23 mouse cellular contexts compared by ENCODE assay signal in genomic region chr16:97960348-97960747, GRCm38 (mm10). TPM values are rescaled to one million over a fixed set of nuclear protein-coding genes. Genes with fewer than 3 reads are reported as not detected.
DNase-seq lines count a peak whose midpoint lies in the region; ATAC-seq and TF ChIP-seq lines count a peak whose summit lies in the region.
"Had no signal": no experiment of that assay in that cellular context is flagged by ENCODE, and none has a peak within 500 bp of the region (broad histone marks: within the 10 kb centered on the region; RNA-seq: fewer than 3 reads in every experiment).

No protein-coding gene starts in this region.

- no peaks in the 10 kb centered on the region for H3K27me3 ChIP-seq in kidney, embryonic 15.5 days
- no peaks in the 10 kb centered on the region for H3K27me3 ChIP-seq in liver, embryonic 11.5 days (replicated peaks; ENCODE audit: control insufficient read depth, insufficient read depth, low read length)
- H3K27me3 ChIP-seq in liver, postnatal 0 days (ENCODE audit: insufficient read depth, low read length) = no peaks in the 10 kb centered on the region
- H3K27me3 ChIP-seq: hindbrain, embryonic 15.5 days; limb, embryonic 12.5 days; megakaryocyte, embryonic 14.5 days had no signal

- TF ChIP-seq EP300 in liver, postnatal 0 days (IDR thresholded peaks at IDR 0.05; ENCODE audit: low read depth) = no peak

- peaks cover 12% of the 10 kb centered on the region for H3K4me1 ChIP-seq in kidney, embryonic 15.5 days
- H3K4me1 ChIP-seq in liver, embryonic 11.5 days (replicated peaks; ENCODE audit: control insufficient read depth, insufficient read depth, low read length) = peaks cover 23% of the 10 kb centered on the region
- H3K4me1 ChIP-seq in liver, postnatal 0 days (ENCODE audit: insufficient read depth) = peaks cover 32% of the 10 kb centered on the region

- H3K4me3 ChIP-seq in kidney, embryonic 15.5 days (replicated peaks) = no peak overlapping the region
- no peak overlapping the region for H3K4me3 ChIP-seq in liver, embryonic 11.5 days (ENCODE audit: low read depth, low read length)
- no peak overlapping the region for H3K4me3 ChIP-seq in liver, postnatal 0 days (ENCODE audit: low read depth, low read length)
- H3K4me3 ChIP-seq: heart, adult 2 months; hindbrain, embryonic 15.5 days; limb, embryonic 12.5 days had no signal

- no peak for DNase-seq in kidney, postnatal 14 days
- DNase-seq in MEL-GATA-1-ER (ENCODE audit: extremely low read depth, low read depth) = peak; percentile 26
- DNase-seq in liver, embryonic 11.5 days (ENCODE audit: low spot score) = no peak
- no peak for DNase-seq in liver, postnatal 0 days
- no peak for DNase-seq in thymus, postnatal 4 days
- DNase-seq: adrenal gland, postnatal 36 days; cerebellum, adult 11 months; forebrain, postnatal 0 days; gastrocnemius, postnatal 25 days; heart, adult 2 months; kidney, postnatal 36 days; layer of hippocampus, postnatal 36 days; lung, embryonic 14.5 days; midbrain, embryonic 14.5 days; right cerebral cortex, adult 18-20 months; spleen, adult 18-20 months; thymus, postnatal 14 days had no signal

- ATAC-seq in kidney, embryonic 15.5 days (replicated peaks; ENCODE audit: low FRiP score) = no peak
- no peak for ATAC-seq in liver, embryonic 11.5 days (replicated peaks; ENCODE audit: low FRiP score)
- no peak for ATAC-seq in liver, postnatal 0 days
- ATAC-seq in activated CD4-positive, CD25-positive, alpha-beta regulatory T cell, adult 4 months = no peak
- ATAC-seq: forebrain, postnatal 0 days had no signal

- H3K9me3 ChIP-seq in kidney, embryonic 15.5 days (replicated peaks) = no peaks in the 10 kb centered on the region
- no peaks in the 10 kb centered on the region for H3K9me3 ChIP-seq in liver, embryonic 11.5 days (ENCODE audit: control insufficient read depth, low read length)
- no peaks in the 10 kb centered on the region for H3K9me3 ChIP-seq in liver, postnatal 0 days (ENCODE audit: low read length)
- H3K9me3 ChIP-seq: forebrain, embryonic 10.5 days; hindbrain, embryonic 15.5 days; limb, embryonic 12.5 days; megakaryocyte, embryonic 14.5 days had no signal

- TF ChIP-seq CTCF in liver, postnatal 0 days (IDR thresholded peaks at IDR 0.05; ENCODE audit: low read depth) = no peak

- no peak overlapping the region for H3K9ac ChIP-seq in kidney, embryonic 15.5 days
- H3K9ac ChIP-seq in liver, embryonic 11.5 days (ENCODE audit: low read depth, low read length) = no peak overlapping the region
- H3K9ac ChIP-seq in liver, postnatal 0 days (replicated peaks) = no peak overlapping the region
- H3K9ac ChIP-seq: forebrain, postnatal 0 days; hindbrain, embryonic 15.5 days; limb, embryonic 12.5 days had no signal

- peaks cover 23% of the 10 kb centered on the region for H3K36me3 ChIP-seq in kidney, embryonic 15.5 days
- no peaks in the 10 kb centered on the region for H3K36me3 ChIP-seq in liver, embryonic 11.5 days (ENCODE audit: control insufficient read depth, insufficient read depth, low read length)
- H3K36me3 ChIP-seq in liver, postnatal 0 days (replicated peaks; ENCODE audit: insufficient read depth, low read length) = peaks cover 12% of the 10 kb centered on the region; the same call in 1 of the 2 replicates

- 90% methylated on average over 3 of the region's 3 CpGs for WGBS in kidney, embryonic 15.5 days
- 82% methylated on average over 3 of the region's 3 CpGs for WGBS in liver, embryonic 11.5 days
- WGBS in liver, postnatal 0 days (ENCODE audit: insufficient replicate concordance) = 60% methylated on average over 3 of the region's 3 CpGs

- H3K27ac ChIP-seq in kidney, embryonic 15.5 days = no peak overlapping the region
- no peak overlapping the region for H3K27ac ChIP-seq in liver, embryonic 11.5 days (ENCODE audit: low read depth, low read length)
- peak overlapping the region; percentile 95 for H3K27ac ChIP-seq in liver, postnatal 0 days (ENCODE audit: low read depth)
- H3K27ac ChIP-seq: forebrain, embryonic 10.5 days; heart, adult 2 months; hindbrain, embryonic 15.5 days; limb, embryonic 12.5 days had no signal

- 0 out of 2 replicates have a peak overlapping the region, but pooled peaks have one; percentile 78 for H3K4me2 ChIP-seq in kidney, embryonic 15.5 days
- peak overlapping the region; percentile 94 for H3K4me2 ChIP-seq in liver, embryonic 11.5 days
- H3K4me2 ChIP-seq in liver, postnatal 0 days (ENCODE audit: low read depth, low read length) = peak overlapping the region; percentile 83; the same call in 1 of the 2 replicates

RNA-seq across cellular contexts. Expression of gene C2cd2, which starts 2.0 kb away (rescaled TPM):
- polyA plus RNA-seq in kidney, embryonic 15.5 days (2015; fragmentation: Nextera tagmentation; extraction: Ambion mirVana) = 19.5 TPM in 2 replicates
- polyA plus RNA-seq in liver, embryonic 11.5 days (2014; fragmentation: Nextera tagmentation; extraction: Ambion mirVana) = 12.1 and 12.5 TPM in 2 replicates
- 11.7 and 13.8 TPM in 2 replicates for polyA plus RNA-seq in liver, postnatal 0 days (2015; fragmentation: Nextera tagmentation; extraction: Ambion mirVana)
- 1 to 10 TPM; 6.3 to 7.9 TPM for polyA plus RNA-seq in activated CD4-positive, CD25-positive, alpha-beta regulatory T cell, adult 4 months (2017; shearing (Covaris generic))

RNA-seq across cellular contexts. Expression of gene Zbtb21, which starts 2.1 kb away (rescaled TPM):
- 13.1 and 14.1 TPM in 2 replicates for polyA plus RNA-seq in kidney, embryonic 15.5 days (2015; fragmentation: Nextera tagmentation; extraction: Ambion mirVana)
- 10.0 and 10.1 TPM in 2 replicates for polyA plus RNA-seq in liver, embryonic 11.5 days (2014; fragmentation: Nextera tagmentation; extraction: Ambion mirVana)
- polyA plus RNA-seq in liver, postnatal 0 days (2015; fragmentation: Nextera tagmentation; extraction: Ambion mirVana) = 1.8 and 1.9 TPM in 2 replicates
- 1 to 10 TPM; 7.4 to 7.7 TPM for polyA plus RNA-seq in activated CD4-positive, CD25-positive, alpha-beta regulatory T cell, adult 4 months (2017; shearing (Covaris generic))

RNA-seq across cellular contexts. Expression of gene B230307C23Rik, which starts 36.8 kb away (rescaled TPM):
- 23.5 and 27.0 TPM in 2 replicates for polyA plus RNA-seq in kidney, embryonic 15.5 days (2015; fragmentation: Nextera tagmentation; extraction: Ambion mirVana)
- 21.3 and 32.1 TPM in 2 replicates for polyA plus RNA-seq in liver, embryonic 11.5 days (2014; fragmentation: Nextera tagmentation; extraction: Ambion mirVana)
- polyA plus RNA-seq in liver, postnatal 0 days (2015; fragmentation: Nextera tagmentation; extraction: Ambion mirVana) = 9.8 and 11.2 TPM in 2 replicates
- 10 to 100 TPM; 42.4 to 59.0 TPM for polyA plus RNA-seq in activated CD4-positive, CD25-positive, alpha-beta regulatory T cell, adult 4 months (2017; shearing (Covaris generic))
